Mouse (Mus musculus): Measurements from ENCODE around the gene Hoxd10. TPM values are rescaled to one million over a fixed set of nuclear protein-coding genes. Genes with fewer than 3 reads are reported as not detected.
A peak's percentile ranks its signal among the peaks of the same experiment; 100 is the strongest.

The Hoxd10 gene
- total RNA-seq, 2 experiments from 2014 or later, result not detected

DNA sequence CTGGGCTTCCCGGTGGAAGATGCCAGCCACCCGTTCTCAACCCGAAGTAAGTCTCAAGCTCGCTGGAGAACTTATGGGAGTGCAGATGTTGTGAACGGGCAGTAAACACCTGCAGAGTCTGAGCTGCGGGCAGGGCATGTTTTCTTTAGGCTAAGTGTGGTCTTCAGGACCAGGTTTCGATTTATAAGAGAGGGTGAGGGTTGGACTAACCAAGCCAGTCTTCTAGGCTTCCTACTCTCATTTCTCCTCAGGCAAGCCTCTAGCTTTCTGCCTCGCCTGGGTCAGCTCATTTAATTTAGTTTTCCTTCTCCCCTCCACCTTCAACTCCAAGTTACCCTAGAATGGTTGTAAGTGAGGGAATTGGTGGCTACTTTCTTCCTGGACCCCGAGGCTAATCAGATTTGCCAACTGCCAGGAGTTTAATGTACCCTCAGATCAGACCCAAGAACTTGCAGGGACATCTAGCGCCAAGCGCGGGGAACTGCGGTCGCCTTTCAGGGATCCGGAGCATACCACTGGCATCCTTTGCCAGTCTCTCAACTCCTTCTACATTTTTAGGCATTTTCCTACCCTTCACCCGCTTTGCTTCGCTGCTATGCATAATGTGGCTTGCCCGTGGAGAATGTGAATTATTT lies 28.3 kb upstream of the Hoxd10 start:
- intact Hi-C loops (cut with DNase I), result loop anchor here (1.0 to 5.0 kb wide), 3 partner anchors 363 to 696 kb away; no protein-coding TSS in a partner anchor
- DNase-seq, result peak in 1 of 2 experiments; percentile 61

- DNase-seq, result no peak
- intact Hi-C loops (cut with DNase I), result no loop called here
Observed at GRCm38 (mm10) chr2:74666411-74666810, 25.3 kb upstream of the Hoxd10 start.

- DNase-seq, result peak in 1 of 2 experiments; percentile 34
Observed at GRCm38 (mm10) chr2:74667191-74667841, 24.4 kb upstream of the Hoxd10 start.

DNA sequence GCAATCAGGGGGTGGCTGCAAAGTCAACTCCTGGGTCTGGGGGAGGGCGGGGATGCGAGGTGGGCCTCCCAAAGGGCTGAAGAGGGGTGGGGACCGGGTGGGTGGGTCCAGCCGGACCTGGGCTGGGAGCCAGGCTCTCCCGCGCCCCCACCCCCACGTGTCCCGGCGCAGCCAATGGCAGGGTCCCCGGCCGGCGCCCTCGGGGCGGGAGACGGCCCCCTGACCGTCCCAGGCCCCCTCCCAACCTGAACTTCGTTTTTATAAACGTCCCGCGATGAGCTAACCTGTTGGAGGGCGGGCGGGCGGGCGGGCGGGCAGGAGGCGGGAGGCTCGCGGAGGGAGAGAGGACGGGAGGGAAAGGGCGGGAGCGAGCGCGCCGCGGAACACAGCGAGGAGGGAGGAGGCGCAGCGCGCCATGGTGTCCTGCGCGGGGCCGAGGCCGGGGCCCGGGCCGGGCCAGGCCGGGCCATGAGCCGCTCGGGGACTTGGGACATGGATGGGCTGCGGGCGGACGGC lies 23.8 kb upstream of the Hoxd10 start, which contains the start of gene Hoxd13:
Gene Hoxd13 (plus strand): TSS at position 469 of the 516 bp plus-strand sequence.
- DNase-seq, result no peak
- intact Hi-C loops (cut with DNase I), result no loop called here

More at GRCm38 (mm10) chr2:74667191-74667841, 24.4 kb upstream of the Hoxd10 start:
- intact Hi-C loops (cut with DNase I), result no loop called here

GRCm38 (mm10) chr2:74668370-74669229 lies 23.1 kb upstream of the Hoxd10 start:
- intact Hi-C loops (cut with DNase I), result no loop called here
- peak; percentile 40 for DNase-seq

DNA sequence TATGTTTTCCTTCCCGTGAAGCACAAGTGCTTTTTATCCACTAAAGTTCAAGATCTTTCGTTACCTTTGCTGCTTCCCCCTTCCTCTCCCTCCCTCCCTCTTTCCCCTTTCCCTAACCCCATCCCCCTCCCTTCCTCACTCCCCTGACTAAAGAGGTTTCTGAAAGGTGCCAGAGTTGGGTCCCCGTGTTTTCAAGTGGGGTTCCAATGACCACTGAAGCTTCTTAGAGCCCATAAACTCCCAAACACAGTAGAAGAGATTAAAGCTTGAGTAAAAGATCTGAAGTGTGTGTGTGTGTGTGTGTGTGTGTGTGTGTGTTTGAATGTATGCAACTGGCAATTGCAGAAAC lies 22.5 kb upstream of the Hoxd10 start:
- intact Hi-C loops (cut with DNase I), result no loop called here
- DNase-seq, result no peak

DNA sequence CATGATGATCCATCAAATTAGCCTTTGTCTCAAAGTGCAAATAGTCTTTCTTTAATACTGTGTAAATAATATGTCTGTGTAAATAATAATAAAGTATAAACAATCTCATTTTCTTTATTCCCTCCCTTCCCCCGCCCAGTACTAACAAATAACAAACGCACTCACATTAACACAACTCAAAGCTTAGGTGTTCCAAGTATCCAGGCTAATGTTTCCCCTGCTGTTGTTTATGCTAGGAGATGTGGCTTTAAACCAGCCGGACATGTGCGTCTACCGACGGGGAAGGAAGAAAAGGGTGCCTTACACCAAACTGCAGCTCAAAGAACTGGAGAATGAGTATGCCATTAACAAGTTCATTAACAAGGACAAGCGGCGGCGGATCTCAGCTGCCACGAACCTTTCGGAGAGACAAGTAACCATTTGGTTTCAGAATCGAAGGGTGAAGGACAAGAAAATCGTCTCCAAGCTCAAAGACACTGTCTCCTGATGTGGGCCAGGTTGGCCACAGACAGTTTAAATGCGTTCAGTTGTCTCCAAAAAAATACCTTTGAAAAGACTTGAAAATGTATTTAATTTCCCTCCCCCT lies 22.0 kb upstream of the Hoxd10 start:
- DNase-seq, result peak in 1 of 2 experiments; percentile 32
- intact Hi-C loops (cut with DNase I), result loop anchor here (5.0 kb wide), 1 partner anchor 1097 kb away; no protein-coding TSS in a partner anchor

DNA sequence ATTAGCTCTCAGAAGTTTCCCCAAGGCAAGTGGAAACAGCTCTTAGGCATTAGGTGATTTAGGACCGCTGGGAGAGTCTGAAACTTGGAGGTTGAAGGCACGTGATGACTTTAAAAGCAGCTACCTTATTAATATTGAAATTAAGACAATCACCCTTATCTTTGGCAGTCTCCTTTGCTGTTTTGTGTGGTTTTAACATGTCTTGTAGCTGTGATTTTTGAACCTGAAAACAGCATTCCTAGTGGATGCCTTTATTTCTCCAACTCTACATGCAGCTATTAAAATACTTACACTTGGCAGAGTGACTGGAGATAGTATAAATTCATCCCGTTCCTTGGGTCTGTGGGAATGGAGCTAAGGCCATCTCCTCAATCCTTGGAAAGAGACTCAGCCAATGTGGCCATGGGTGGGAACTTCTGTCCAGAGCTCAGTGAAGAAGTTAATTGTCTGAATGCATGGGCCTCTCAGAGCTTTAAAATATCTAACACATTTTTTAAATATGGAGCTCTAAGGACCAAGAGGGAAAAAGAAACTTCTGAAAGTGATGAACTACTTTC lies 21.0 kb upstream of the Hoxd10 start:
- intact Hi-C loops (cut with DNase I), result loop anchor here (5.0 kb wide), 1 partner anchor 1098 kb away; no protein-coding TSS in a partner anchor
- no peak for DNase-seq

GRCm38 (mm10) chr2:74671847-74672246 lies 19.9 kb upstream of the Hoxd10 start:
- intact Hi-C loops (cut with DNase I), result loop anchor here (5.0 kb wide), 1 partner anchor 1100 kb away; no protein-coding TSS in a partner anchor
- DNase-seq, result no peak

DNA sequence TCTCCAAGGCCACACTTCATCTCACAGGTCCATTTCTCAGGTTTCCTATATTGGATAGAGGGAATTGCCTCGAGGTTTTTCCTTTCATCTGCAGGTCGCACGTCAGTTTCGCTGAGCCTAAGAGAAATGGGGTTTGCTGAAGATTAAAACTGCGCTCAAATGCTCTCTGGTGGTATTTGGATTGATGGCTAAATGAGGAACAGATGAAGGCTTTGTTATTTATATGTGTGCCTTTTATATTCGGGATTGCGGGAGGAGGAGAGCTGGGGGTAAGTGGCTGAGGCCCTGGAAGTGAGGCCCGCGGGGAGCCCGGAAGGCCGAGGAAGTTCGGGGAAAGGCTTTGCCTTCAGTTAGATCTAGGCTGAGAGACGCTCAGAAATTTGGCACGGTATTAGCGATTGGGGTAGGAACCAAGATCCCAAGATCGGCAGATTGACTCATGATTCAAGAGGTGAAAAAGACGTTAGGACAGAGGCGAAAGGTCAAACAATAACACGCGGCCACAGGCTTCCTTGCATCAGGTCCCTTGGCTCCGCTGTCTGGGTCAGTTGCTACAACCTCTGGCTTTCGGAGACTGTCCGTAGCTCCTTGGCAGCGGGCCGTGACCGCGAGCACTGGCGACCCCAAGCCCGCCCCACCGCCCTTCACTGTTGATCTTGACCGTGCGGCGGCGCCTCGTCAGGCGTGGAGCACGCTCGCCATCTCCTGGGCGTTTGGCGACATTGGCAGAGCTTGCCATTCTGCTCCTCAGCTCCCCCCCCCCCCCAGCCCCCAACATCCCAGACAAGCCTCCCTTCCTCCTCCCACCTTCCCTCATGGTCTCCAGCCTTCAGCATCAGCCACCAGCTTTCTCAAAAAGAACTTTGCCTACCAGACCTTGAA lies 19.0 kb upstream of the Hoxd10 start:
- DNase-seq, result peak; percentile 50 to 69
- intact Hi-C loops (cut with DNase I), result loop anchor here (5.0 kb wide), 1 partner anchor 1100 kb away; no protein-coding TSS in a partner anchor

DNA sequence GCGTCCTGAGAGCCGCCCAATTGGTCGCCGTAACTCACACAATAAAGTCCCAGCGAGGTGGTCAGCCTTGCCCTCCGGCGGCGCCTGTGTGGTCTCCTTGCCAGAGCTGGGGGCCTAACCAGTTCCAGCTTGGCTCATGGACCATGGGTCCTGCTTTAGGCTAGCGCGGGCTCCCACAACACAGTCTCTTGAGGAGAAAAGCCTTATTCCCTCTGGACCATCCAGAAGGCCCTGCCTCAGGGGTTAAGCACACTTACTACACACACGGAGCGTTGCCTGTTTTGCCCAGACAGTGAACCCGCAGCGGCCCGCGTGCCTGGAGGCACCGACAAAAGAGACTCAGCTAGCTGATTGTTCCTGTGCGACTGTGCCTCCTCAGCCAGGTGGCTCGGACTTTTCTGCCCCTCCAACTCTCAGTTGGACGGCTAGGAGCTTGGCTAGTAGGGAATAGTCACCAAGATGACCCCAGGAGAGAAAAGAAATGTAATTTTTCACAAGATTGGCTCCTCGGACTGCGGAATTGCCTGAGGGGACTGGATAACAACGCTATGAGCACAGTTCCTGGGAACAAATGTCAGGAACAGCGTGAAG lies 17.8 kb upstream of the Hoxd10 start:
- intact Hi-C loops (cut with DNase I), result loop anchor here (5.0 kb wide), 1 partner anchor 1102 kb away; no protein-coding TSS in a partner anchor
- no peak for DNase-seq

GRCm38 (mm10) chr2:74674881-74675665 lies 16.7 kb upstream of the Hoxd10 start, which contains the start of gene Hoxd12:
Hoxd12 (plus strand) TSS chr2:74675013.
- intact Hi-C loops (cut with DNase I), result loop anchor here (5.0 kb wide), 1 partner anchor 1103 kb away; no protein-coding TSS in a partner anchor
- DNase-seq, result no peak

GRCm38 (mm10) chr2:74675666-74676282 lies 15.9 kb upstream of the Hoxd10 start:
- intact Hi-C loops (cut with DNase I), result no loop called here
- DNase-seq, result no peak

DNA sequence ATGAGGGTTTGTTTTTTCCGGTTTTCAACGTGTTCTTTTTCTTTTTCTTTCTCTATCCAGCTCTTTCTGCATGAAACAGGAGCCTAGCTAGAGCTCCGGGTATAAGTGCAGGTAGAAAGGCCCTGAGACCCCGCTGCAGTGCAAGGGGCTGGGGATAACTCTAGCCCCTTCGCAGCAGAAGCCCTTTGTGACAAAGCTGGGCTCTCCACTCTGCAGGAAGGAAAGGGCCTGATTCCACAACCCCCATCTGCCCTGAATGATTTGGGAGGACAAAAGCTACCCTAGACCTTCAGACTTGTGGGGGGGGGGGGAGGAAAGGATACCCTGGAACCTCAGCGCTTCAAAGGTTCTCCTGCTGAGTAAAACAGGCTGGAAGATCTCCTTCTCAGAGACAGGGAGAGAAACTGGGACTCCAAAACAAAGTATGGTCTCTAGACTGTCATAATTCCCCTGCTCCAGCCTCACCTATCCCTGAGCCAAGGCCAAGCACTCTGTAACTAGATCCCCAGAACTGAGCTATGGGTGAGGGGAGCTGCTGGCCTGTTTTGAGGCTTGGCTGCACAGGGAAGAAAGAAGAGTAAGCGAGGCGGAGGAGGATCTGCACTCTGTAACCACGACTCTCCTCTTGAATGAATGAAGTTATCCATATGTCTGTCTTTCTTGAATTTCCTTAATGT lies 15.2 kb upstream of the Hoxd10 start:
- no peak for DNase-seq
- intact Hi-C loops (cut with DNase I), result no loop called here

DNA sequence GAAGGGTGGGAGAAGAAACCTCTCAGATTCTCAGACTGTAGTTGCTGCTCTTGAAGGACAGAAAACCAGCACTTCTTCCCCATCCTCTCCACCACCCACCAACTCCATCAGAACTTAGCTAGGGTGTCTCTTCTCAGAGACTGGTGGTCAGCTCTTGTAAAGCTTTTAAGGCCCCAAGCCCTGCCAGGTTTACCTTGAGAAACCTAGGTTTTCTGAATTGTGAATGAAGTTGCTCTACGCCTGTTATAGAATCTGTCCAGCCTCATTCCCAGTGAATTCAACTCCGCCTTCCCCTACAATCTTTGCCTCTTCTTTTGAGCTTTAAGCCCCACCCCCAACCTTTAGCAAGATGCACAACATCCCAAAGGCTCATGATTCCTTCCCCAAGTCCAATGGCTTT lies 14.6 kb upstream of the Hoxd10 start:
- intact Hi-C loops (cut with DNase I), result no loop called here
- no peak for DNase-seq

- intact Hi-C loops (cut with DNase I), result no loop called here
- DNase-seq, result no peak
Observed at GRCm38 (mm10) chr2:74678891-74679595, 12.7 kb upstream of the Hoxd10 start, which contains the start of gene Hoxd11. Hoxd11 (plus strand) TSS chr2:74679557.
